ENCODE assay signal across 20 mouse cellular contexts in genomic region chr11:35863653-35864052, GRCm38 (mm10). TPM values are rescaled to one million over a fixed set of nuclear protein-coding genes. Genes with fewer than 3 reads are reported as not detected.
DNase-seq lines count a peak whose midpoint lies in the region; ATAC-seq and TF ChIP-seq lines count a peak whose summit lies in the region.
"Had no signal": no experiment of that assay in that cellular context is flagged by ENCODE, and none has a peak within 500 bp of the region (broad histone marks: within the 10 kb centered on the region; RNA-seq: fewer than 3 reads in every experiment).

No protein-coding gene starts in this region.

- H3K9me3 ChIP-seq in forebrain, embryonic 10.5 days: no peaks in the 10 kb centered on the region
- no peaks in the 10 kb centered on the region for H3K9me3 ChIP-seq in forebrain, postnatal 0 days (ENCODE audit: low read length)
- no peaks in the 10 kb centered on the region for H3K9me3 ChIP-seq in megakaryocyte, embryonic 14.5 days
- no peaks in the 10 kb centered on the region for H3K9me3 ChIP-seq in forebrain, embryonic 12.5 days
- H3K9me3 ChIP-seq in midbrain, embryonic 14.5 days (ENCODE audit: control insufficient read depth, low read length): no peaks in the 10 kb centered on the region
- H3K9me3 ChIP-seq: neural tube, embryonic 15.5 days had no signal

- no peak for TF ChIP-seq CTCF in forebrain, postnatal 0 days (IDR thresholded peaks at IDR 0.05; ENCODE audit: low read depth)

- H3K9ac ChIP-seq in forebrain, postnatal 0 days: no peak overlapping the region
- no peak overlapping the region for H3K9ac ChIP-seq in forebrain, embryonic 12.5 days
- no peak overlapping the region for H3K9ac ChIP-seq in midbrain, embryonic 14.5 days (replicated peaks; ENCODE audit: low read length)
- H3K9ac ChIP-seq: neural tube, embryonic 15.5 days had no signal

- peaks cover 60% of the 10 kb centered on the region for H3K4me1 ChIP-seq in forebrain, embryonic 10.5 days
- H3K4me1 ChIP-seq in forebrain, postnatal 0 days (ENCODE audit: insufficient read depth): peaks cover 31% of the 10 kb centered on the region
- peaks cover 15% of the 10 kb centered on the region for H3K4me1 ChIP-seq in megakaryocyte, embryonic 14.5 days
- peaks cover 42% of the 10 kb centered on the region for H3K4me1 ChIP-seq in forebrain, embryonic 12.5 days
- peaks cover 29% of the 10 kb centered on the region for H3K4me1 ChIP-seq in midbrain, embryonic 14.5 days (ENCODE audit: control insufficient read depth, insufficient read depth, low read length)

- no peak for ATAC-seq in forebrain, postnatal 0 days
- no peak for ATAC-seq in megakaryocyte, adult 5-6 weeks (ENCODE audit: poor library complexity, severe bottlenecking)
- no peak for ATAC-seq in forebrain, embryonic 12.5 days (ENCODE audit: low FRiP score)
- no peak for ATAC-seq in midbrain, embryonic 14.5 days (ENCODE audit: low FRiP score, low TSS enrichment)
- ATAC-seq: lung, postnatal 0 days had no signal

- H3K36me3 ChIP-seq in forebrain, embryonic 10.5 days (replicated peaks): peaks cover 51% of the 10 kb centered on the region
- peaks cover 18% of the 10 kb centered on the region for H3K36me3 ChIP-seq in forebrain, postnatal 0 days (ENCODE audit: insufficient read depth)
- no peaks in the 10 kb centered on the region for H3K36me3 ChIP-seq in megakaryocyte, embryonic 14.5 days (replicated peaks; ENCODE audit: low read length)
- H3K36me3 ChIP-seq in forebrain, embryonic 12.5 days (replicated peaks): peaks cover 15% of the 10 kb centered on the region
- peaks cover 2% of the 10 kb centered on the region; the same call in 1 of the 2 replicates for H3K36me3 ChIP-seq in midbrain, embryonic 14.5 days (ENCODE audit: control insufficient read depth, insufficient read depth, low read length)

- peak overlapping the region; percentile 95 for H3K27ac ChIP-seq in forebrain, embryonic 10.5 days
- no peak overlapping the region for H3K27ac ChIP-seq in forebrain, postnatal 0 days (ENCODE audit: low read depth, low read length)
- peak overlapping the region; percentile 98 for H3K27ac ChIP-seq in forebrain, embryonic 12.5 days
- 0 out of 2 replicates have a peak overlapping the region, but pooled peaks have one; percentile 89 for H3K27ac ChIP-seq in midbrain, embryonic 14.5 days (replicated peaks; ENCODE audit: low read depth, low read length)

- no peaks in the 10 kb centered on the region for H3K27me3 ChIP-seq in forebrain, embryonic 10.5 days (ENCODE audit: poor library complexity, severe bottlenecking)
- H3K27me3 ChIP-seq in forebrain, postnatal 0 days (ENCODE audit: insufficient read depth, low read length): no peaks in the 10 kb centered on the region
- peaks cover 37% of the 10 kb centered on the region for H3K27me3 ChIP-seq in megakaryocyte, embryonic 14.5 days (replicated peaks)
- H3K27me3 ChIP-seq in forebrain, embryonic 12.5 days: no peaks in the 10 kb centered on the region
- H3K27me3 ChIP-seq in midbrain, embryonic 14.5 days (ENCODE audit: control insufficient read depth, insufficient read depth, low read length): no peaks in the 10 kb centered on the region
- H3K27me3 ChIP-seq: neural tube, embryonic 15.5 days had no signal

- H3K4me3 ChIP-seq in forebrain, embryonic 10.5 days: no peak overlapping the region
- H3K4me3 ChIP-seq in forebrain, postnatal 0 days (ENCODE audit: low read depth, low read length): no peak overlapping the region
- peak overlapping the region; percentile 31 for H3K4me3 ChIP-seq in megakaryocyte, embryonic 14.5 days (replicated peaks)
- H3K4me3 ChIP-seq in forebrain, embryonic 12.5 days (replicated peaks): no peak overlapping the region
- H3K4me3 ChIP-seq in midbrain, embryonic 14.5 days (replicated peaks; ENCODE audit: low read depth, low read length): no peak overlapping the region
- H3K4me3 ChIP-seq: left cerebral cortex, adult 2 months; neural tube, embryonic 15.5 days had no signal

- H3K4me2 ChIP-seq in forebrain, postnatal 0 days (ENCODE audit: low read depth): no peak overlapping the region
- no peak overlapping the region for H3K4me2 ChIP-seq in forebrain, embryonic 12.5 days
- no peak overlapping the region for H3K4me2 ChIP-seq in midbrain, embryonic 14.5 days (ENCODE audit: low read length)
- H3K4me2 ChIP-seq: heart, embryonic 11.5 days; neural tube, embryonic 15.5 days had no signal

- WGBS in forebrain, embryonic 10.5 days: 95% methylated on average over 5 of the region's 5 CpGs
- WGBS in forebrain, postnatal 0 days: 65% methylated on average over 5 of the region's 5 CpGs
- 84% methylated on average over 5 of the region's 5 CpGs for WGBS in forebrain, embryonic 12.5 days
- 83% methylated on average over 5 of the region's 5 CpGs for WGBS in midbrain, embryonic 14.5 days

- no peak for DNase-seq in forebrain, embryonic 10.5 days (ENCODE audit: extremely low spot score, low spot score)
- DNase-seq in forebrain, postnatal 0 days: no peak
- no peak for DNase-seq in midbrain, embryonic 14.5 days
- no peak for DNase-seq in kidney, adult 11 months
- no peak for DNase-seq in testis, postnatal 14 days (ENCODE audit: low spot score)
- DNase-seq: adrenal gland, postnatal 10 days; cerebellum, postnatal 14 days; heart, postnatal 14 days; kidney, adult 8-10 months; kidney, postnatal 25 days; left cerebral cortex, postnatal 4 days; liver; thymus, adult 2 months had no signal

RNA-seq across cellular contexts. Expression of gene Rars, which starts 29.3 kb away (rescaled TPM):
- polyA plus RNA-seq in forebrain, embryonic 10.5 days (2016; fragmentation: Nextera tagmentation; extraction: Ambion mirVana): 118 and 123 TPM in 2 replicates
- 37.8 and 56.6 TPM in 2 replicates for total RNA-seq in forebrain, postnatal 0 days (2014; rRNA removed)
- 66.1 and 66.4 TPM in 2 replicates for polyA plus RNA-seq in forebrain, postnatal 0 days (2015; fragmentation: Nextera tagmentation; extraction: Ambion mirVana)
- 5.3 TPM in 1 of 2 replicates, not detected in the other for polyA plus RNA-seq in megakaryocyte, embryonic 14.5 days (2012; ENCODE audit: insufficient read depth, low replicate concordance)
- total RNA-seq in megakaryocyte, adult 5-6 weeks (2015): 60.7 and 63.5 TPM in 2 replicates
- 52.0 and 60.3 TPM in 2 replicates for total RNA-seq in megakaryocyte, adult 5-6 weeks (2017)
- polyA plus RNA-seq in forebrain, embryonic 12.5 days (2016; fragmentation: Nextera tagmentation; extraction: Ambion mirVana): 83.7 and 85.6 TPM in 2 replicates
- polyA plus RNA-seq in midbrain, embryonic 14.5 days (2014; fragmentation: Nextera tagmentation; extraction: Ambion mirVana): 72.0 and 73.1 TPM in 2 replicates

Comparison
In these comparisons a context has a peak if more than half of its experiments do, and no peak if none do; other contexts are left out.
1. RNA of gene Rars, which starts 29.3 kb away (polyA plus RNA-seq): 118 to 123 TPM in forebrain, embryonic 10.5 days, 83.7 to 85.6 TPM in forebrain, embryonic 12.5 days, 72.0 to 73.1 TPM in midbrain, embryonic 14.5 days and 66.1 to 66.4 TPM in forebrain, postnatal 0 days; 5.3 TPM in megakaryocyte, embryonic 14.5 days; every median in the first group is over 10 times any median in the second.